Mouse (Mus musculus) myocyte (in vitro differentiated cells): ENCODE results near the gene Arhgap6. TPM values are rescaled to one million over a fixed set of nuclear protein-coding genes. Genes with fewer than 3 reads are reported as not detected.

Source experiments
- H3K27me3 ChIP-seq: one replicate; pipeline ENCODE4 v1.6.1; 2011; ENCODE audit not compliant: control insufficient read depth, insufficient read depth, insufficient read length
- H3K36me3 ChIP-seq: one replicate; pipeline ENCODE4 v1.6.1; 2011; ENCODE audit not compliant: control insufficient read depth, insufficient read depth
- H3K4me2 ChIP-seq: one replicate; pipeline ENCODE4 v1.6.1; 2011; ENCODE audit warnings: low read depth, control low read depth
- H3K4me3 ChIP-seq: one replicate; pipeline ENCODE4 v1.5.1; 2011; ENCODE audit warnings: mild to moderate bottlenecking, control low read depth, moderate library complexity
- H3K79me2 ChIP-seq: one replicate; pipeline ENCODE4 v1.6.1; 2011; ENCODE audit not compliant: control insufficient read depth, insufficient read depth
- H3ac ChIP-seq: one replicate; pipeline ENCODE4 v1.6.1; 2011; ENCODE audit not compliant: control insufficient read depth, insufficient read length
- CEBPB ChIP-seq: IDR thresholded peaks from 2 replicates; pipeline ENCODE4 v1.6.1; 2011; ENCODE audit warnings: mild to moderate bottlenecking, moderate library complexity; ENCODE audit not compliant: poor library complexity, insufficient read depth, severe bottlenecking
- E2F4 ChIP-seq: IDR thresholded peaks from one replicate; pipeline ENCODE4 v1.6.1; 2011; ENCODE audit warnings: mild to moderate bottlenecking, control low read depth, moderate library complexity; ENCODE audit not compliant: insufficient read depth
- MAX ChIP-seq: IDR thresholded peaks from one replicate; pipeline ENCODE4 v1.6.1; 2011; ENCODE audit warnings: low read depth, mild to moderate bottlenecking, control low read depth
- MYOD1 ChIP-seq, 3 experiments: IDR thresholded peaks; one replicate each; pipeline ENCODE4 v1.6.1; 2011; ENCODE audit warnings: control low read depth in 2 of 3, low read depth in 2 of 3, mild to moderate bottlenecking in 2 of 3, moderate library complexity in 1 of 3; ENCODE audit not compliant: insufficient read length in 2 of 3, control insufficient read depth in 1 of 3
- MYOG ChIP-seq, 3 experiments: IDR thresholded peaks; one replicate each; pipeline ENCODE4 v1.6.1; 2011; ENCODE audit warnings: control low read depth in 2 of 3, low read depth in 2 of 3, mild to moderate bottlenecking in 2 of 3; ENCODE audit not compliant: insufficient read length in 2 of 3, control insufficient read depth in 1 of 3, insufficient read depth in 1 of 3
- POLR2A ChIP-seq: IDR thresholded peaks from one replicate; pipeline ENCODE4 v1.6.1; 2011; ENCODE audit warnings: low read depth, mild to moderate bottlenecking, control low read depth, moderate library complexity; ENCODE audit not compliant: insufficient read length
- POLR2AphosphoS2 ChIP-seq: IDR thresholded peaks from one replicate; pipeline ENCODE4 v1.6.1; 2011; ENCODE audit warnings: low read depth, control low read depth; ENCODE audit not compliant: insufficient read length
- REST ChIP-seq: IDR thresholded peaks from one replicate; pipeline ENCODE4 v1.6.1; 2011; ENCODE audit warnings: mild to moderate bottlenecking, control low read depth, moderate library complexity; ENCODE audit not compliant: insufficient read depth, insufficient read length
- SRF ChIP-seq: IDR thresholded peaks from one replicate; pipeline ENCODE4 v1.6.1; 2011; ENCODE audit warnings: low read depth; ENCODE audit not compliant: control insufficient read depth, insufficient read length
- TCF12 ChIP-seq: IDR thresholded peaks from one replicate; pipeline ENCODE4 v1.6.1; 2011; ENCODE audit warnings: mild to moderate bottlenecking, control low read depth; ENCODE audit not compliant: poor library complexity, insufficient read depth, severe bottlenecking
- TCF3 ChIP-seq: IDR thresholded peaks from one replicate; pipeline ENCODE4 v1.6.1; 2011; ENCODE audit warnings: low read depth, control low read depth; ENCODE audit not compliant: insufficient read length
- USF1 ChIP-seq: IDR thresholded peaks from one replicate; pipeline ENCODE4 v1.6.1; 2011; ENCODE audit warnings: low read depth, mild to moderate bottlenecking, control low read depth, moderate library complexity
- polyA plus RNA-seq: library from polyadenylated mRNA; unstranded; fragments of >200 nt; fragmentation: generic; extraction: Trizol; gene quantifications from one replicate; pipeline ENCODE4 v1.2.1, GENCODE M21; 2012; ENCODE audit warnings: missing spikeins

The Arhgap6 gene
- polyA plus RNA-seq, 1 experiment: 0.40 TPM

- no peaks in the 10 kb centered on the region for H3K36me3 ChIP-seq
- no peak overlapping the region for H3ac ChIP-seq
- no peaks in the 10 kb centered on the region for H3K79me2 ChIP-seq
- no peak overlapping the region for H3K4me2 ChIP-seq
- TF ChIP-seq REST: no peak
- TF ChIP-seq MYOD1 (IDR thresholded peaks at IDR 0.05; ENCODE audit: control insufficient read depth in 1 of 3, insufficient read length in 2 of 3, low read depth in 2 of 3): no peak
- no peak for TF ChIP-seq TCF3
- no peak for TF ChIP-seq POLR2A
- TF ChIP-seq SRF: no peak
- TF ChIP-seq POLR2AphosphoS2: no peak
- TF ChIP-seq MYOG (IDR thresholded peaks at IDR 0.05; ENCODE audit: control insufficient read depth in 1 of 3, insufficient read depth in 1 of 3, insufficient read length in 2 of 3, low read depth in 2 of 3): no peak
- TF ChIP-seq E2F4: no peak
- TF ChIP-seq MAX: no peak
- no peak for TF ChIP-seq CEBPB
- no peak for TF ChIP-seq USF1
- TF ChIP-seq TCF12: no peak
- no peaks in the 10 kb centered on the region for H3K27me3 ChIP-seq
- no peak overlapping the region for H3K4me3 ChIP-seq
Observed at GRCm38 (mm10) chrX:168943217-168943616, 148.3 kb downstream of the Arhgap6 start.

GRCm38 (mm10) chrX:168975444-168975843, 180.5 kb downstream of the Arhgap6 start:
- Histone ChIP-seq H3ac (no peak overlapping the region), H3K79me2 (no peaks in the 10 kb centered on the region), H3K4me2 (no peak overlapping the region), H3K4me3 (no peak overlapping the region), H3K27me3 (no peaks in the 10 kb centered on the region), H3K36me3 (no peaks in the 10 kb centered on the region)
- no peak for TF ChIP-seq SRF
- no peak for TF ChIP-seq MYOD1 (IDR thresholded peaks at IDR 0.05; ENCODE audit: control insufficient read depth in 1 of 3, insufficient read length in 2 of 3, low read depth in 2 of 3)
- no peak for TF ChIP-seq POLR2A

GRCm38 (mm10) chrX:168977776-168978175, 182.9 kb downstream of the Arhgap6 start:
- Histone ChIP-seq H3K27me3 (no peaks in the 10 kb centered on the region), H3K4me3 (no peak overlapping the region), H3ac (no peak overlapping the region), H3K4me2 (no peak overlapping the region), H3K36me3 (no peaks in the 10 kb centered on the region), H3K79me2 (no peaks in the 10 kb centered on the region)
- TF ChIP-seq POLR2A (no peak), USF1 (peak; percentile 1), TCF12 (no peak)

GRCm38 (mm10) chrX:168980370-168980769, 185.5 kb downstream of the Arhgap6 start:
- no peaks in the 10 kb centered on the region for H3K27me3 ChIP-seq
- H3K36me3 ChIP-seq: no peaks in the 10 kb centered on the region
- no peak overlapping the region for H3K4me2 ChIP-seq
- no peaks in the 10 kb centered on the region for H3K79me2 ChIP-seq
- no peak for TF ChIP-seq TCF12
- TF ChIP-seq POLR2A: no peak
- TF ChIP-seq POLR2AphosphoS2: no peak
- no peak for TF ChIP-seq REST
- TF ChIP-seq CEBPB: no peak
- no peak for TF ChIP-seq MAX
- no peak for TF ChIP-seq USF1
- no peak for TF ChIP-seq TCF3
- TF ChIP-seq MYOG (IDR thresholded peaks at IDR 0.05; ENCODE audit: control insufficient read depth in 1 of 3, insufficient read depth in 1 of 3, insufficient read length in 2 of 3, low read depth in 2 of 3): no peak
- TF ChIP-seq MYOD1 (IDR thresholded peaks at IDR 0.05; ENCODE audit: control insufficient read depth in 1 of 3, insufficient read length in 2 of 3, low read depth in 2 of 3): no peak
- no peak for TF ChIP-seq E2F4
- TF ChIP-seq SRF: no peak
- no peak overlapping the region for H3K4me3 ChIP-seq
- no peak overlapping the region for H3ac ChIP-seq

- Histone ChIP-seq H3K4me3 (no peak overlapping the region), H3K79me2 (no peaks in the 10 kb centered on the region), H3K36me3 (no peaks in the 10 kb centered on the region), H3ac (no peak overlapping the region), H3K27me3 (no peaks in the 10 kb centered on the region), H3K4me2 (no peak overlapping the region)
- no peak for TF ChIP-seq POLR2AphosphoS2
- TF ChIP-seq SRF: no peak
- TF ChIP-seq MAX: no peak
- TF ChIP-seq MYOG (IDR thresholded peaks at IDR 0.05; ENCODE audit: control insufficient read depth in 1 of 3, insufficient read depth in 1 of 3, insufficient read length in 2 of 3, low read depth in 2 of 3): no peak
- no peak for TF ChIP-seq MYOD1 (IDR thresholded peaks at IDR 0.05; ENCODE audit: control insufficient read depth in 1 of 3, insufficient read length in 2 of 3, low read depth in 2 of 3)
- no peak for TF ChIP-seq POLR2A
- TF ChIP-seq REST: no peak
- TF ChIP-seq TCF12: no peak
- TF ChIP-seq TCF3: no peak
- TF ChIP-seq CEBPB: no peak
Observed at GRCm38 (mm10) chrX:169007066-169007465, 212.2 kb downstream of the Arhgap6 start.
